Mouse (Mus musculus): ENCODE measurements at regions not wholly inside any gene's neighbourhood (a gene's known extent, or its start where the extent isn't known, plus 50 kb on each side); places are given as distances from the start of the nearest gene placed in this dataset.

DNA sequence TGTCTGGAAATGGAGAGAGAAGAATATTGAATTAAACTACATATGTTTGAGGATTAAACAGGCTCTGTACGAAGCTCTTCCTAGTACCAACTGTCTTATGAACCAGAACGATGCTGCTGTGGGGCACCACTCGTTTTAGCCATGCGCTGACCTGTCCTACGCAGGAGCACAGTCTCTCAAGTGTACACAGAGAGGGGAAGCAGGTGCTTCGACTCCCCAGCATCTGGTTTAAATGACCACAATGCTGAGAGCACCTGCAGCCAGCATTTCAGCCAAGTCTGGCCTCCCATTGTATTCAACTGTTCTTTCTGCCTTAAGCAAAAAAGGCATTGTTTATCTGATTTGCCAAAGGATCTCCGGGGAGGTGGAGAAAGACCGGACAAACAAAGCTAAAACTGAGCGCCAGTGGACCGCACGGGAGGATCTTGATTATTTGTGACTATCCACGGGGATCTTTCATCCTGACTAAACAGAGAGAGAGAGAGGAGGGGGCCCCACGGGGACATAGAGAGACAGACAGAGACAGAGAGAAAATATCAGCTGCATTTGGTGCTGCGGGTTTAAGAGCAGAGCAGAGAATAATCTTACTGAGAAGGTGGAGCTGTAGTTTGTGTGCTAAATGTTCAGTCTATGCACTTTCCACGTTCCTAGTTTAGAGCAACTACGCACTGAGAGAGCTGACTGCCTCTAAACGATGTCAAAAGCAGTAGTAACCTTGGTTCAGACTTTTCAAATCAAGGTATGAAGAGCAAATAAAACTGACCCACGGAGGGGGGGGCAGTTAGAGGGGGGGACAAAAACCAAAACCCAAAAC is 66.8 kb upstream of the Prep start:
- H3K36me3 ChIP-seq (ENCODE audit: control insufficient read depth, insufficient read depth, low read length): no peaks in the 10 kb centered on the region
- peak; percentile 48 for DNase-seq
- 18% methylated on average over 18 of the region's 18 CpGs for WGBS
- no peaks in the 10 kb centered on the region; the same call in 1 of the 2 replicates for H3K4me1 ChIP-seq (ENCODE audit: control insufficient read depth, insufficient read depth, low read length)
- no peaks in the 10 kb centered on the region for H3K27me3 ChIP-seq (replicated peaks; ENCODE audit: control insufficient read depth, insufficient read depth, low read length)
- peak overlapping the region; percentile 35 for H3K27ac ChIP-seq (ENCODE audit: insufficient read depth, low read depth, low read length)
- peak overlapping the region; percentile 12 for H3K4me3 ChIP-seq (ENCODE audit: insufficient read depth, low read depth, low read length)
- no peak for TF ChIP-seq POLR2A (IDR thresholded peaks at IDR 0.05; ENCODE audit: low read depth, low read length)
- TF ChIP-seq CTCF (conservative IDR thresholded peaks at IDR 0.05; ENCODE audit: insufficient read depth, insufficient read length, low read depth, low read length): no peak

DNA sequence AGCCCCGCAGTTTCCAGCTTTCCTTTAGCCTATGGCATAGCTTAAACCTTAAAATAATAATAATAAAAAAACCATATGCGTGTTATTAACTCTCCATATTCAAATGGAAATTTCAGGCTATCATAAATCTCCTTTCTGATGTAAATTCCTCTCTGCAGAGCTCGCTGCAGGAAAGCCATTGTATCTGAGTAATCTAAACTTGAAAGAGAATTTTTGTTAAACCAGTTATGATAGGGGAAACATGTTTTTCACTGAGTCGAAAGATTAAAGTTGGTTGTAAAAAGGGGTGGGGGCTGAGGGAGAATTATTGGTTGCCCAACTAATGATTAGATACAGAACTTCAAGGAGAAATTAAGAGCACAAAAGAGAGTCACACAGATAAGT is 69.1 kb upstream of the Prep start:
- no peak overlapping the region for H3K27ac ChIP-seq (ENCODE audit: insufficient read depth, low read depth, low read length)
- WGBS: 37% methylated on average over 4 of the region's 4 CpGs
- H3K27me3 ChIP-seq (replicated peaks; ENCODE audit: control insufficient read depth, insufficient read depth, low read length): no peaks in the 10 kb centered on the region
- H3K4me1 ChIP-seq (ENCODE audit: control insufficient read depth, insufficient read depth, low read length): no peaks in the 10 kb centered on the region; the same call in 1 of the 2 replicates
- no peaks in the 10 kb centered on the region for H3K36me3 ChIP-seq (ENCODE audit: control insufficient read depth, insufficient read depth, low read length)
- TF ChIP-seq CTCF (conservative IDR thresholded peaks at IDR 0.05; ENCODE audit: insufficient read depth, insufficient read length, low read depth, low read length) (no peak), POLR2A (IDR thresholded peaks at IDR 0.05; ENCODE audit: low read depth, low read length) (no peak)
- H3K4me3 ChIP-seq (ENCODE audit: insufficient read depth, low read depth, low read length): no peak overlapping the region
- no peak for DNase-seq

DNA sequence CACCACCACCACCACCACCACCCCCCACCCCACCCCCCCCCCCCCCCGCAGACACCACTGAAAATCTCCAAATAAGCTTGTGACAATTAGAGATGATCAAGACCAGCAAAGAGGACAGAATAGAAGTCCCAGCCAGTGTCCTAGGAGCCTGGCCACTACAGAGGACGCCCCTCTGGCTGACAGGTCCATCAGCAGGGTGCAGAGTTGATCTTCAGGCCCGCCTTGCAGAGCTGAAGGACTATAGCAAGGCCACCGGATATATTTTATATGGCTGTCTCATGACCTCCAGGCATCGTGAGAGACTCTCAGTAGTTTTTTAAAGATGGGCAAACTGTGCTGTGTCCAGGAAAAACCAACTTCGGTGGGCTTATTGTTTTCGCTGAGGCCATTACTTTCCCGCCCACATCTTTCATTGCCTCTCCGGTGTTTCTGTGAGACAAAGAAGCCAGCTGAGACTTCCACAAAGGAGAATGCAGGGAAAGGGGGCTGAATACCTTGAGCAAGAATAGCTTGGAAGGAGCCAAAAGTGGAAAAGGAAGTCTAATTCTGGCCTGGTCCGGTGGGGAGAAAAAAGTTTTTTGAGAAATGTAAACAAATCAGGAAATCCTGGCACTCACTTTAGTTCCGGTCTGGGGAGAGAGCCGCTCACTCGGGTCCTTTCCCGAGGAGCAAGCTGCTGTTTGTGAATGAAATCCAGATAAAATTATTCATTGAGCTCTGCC is 69.7 kb upstream of the Prep start:
- TF ChIP-seq CTCF (conservative IDR thresholded peaks at IDR 0.05; ENCODE audit: insufficient read depth, insufficient read length, low read depth, low read length) (no peak), POLR2A (IDR thresholded peaks at IDR 0.05; ENCODE audit: low read depth, low read length) (no peak)
- 29% methylated on average over 14 of the region's 14 CpGs for WGBS
- Histone ChIP-seq H3K36me3 (ENCODE audit: control insufficient read depth, insufficient read depth, low read length) (no peaks in the 10 kb centered on the region), H3K4me3 (ENCODE audit: insufficient read depth, low read depth, low read length) (no peak overlapping the region), H3K27me3 (replicated peaks; ENCODE audit: control insufficient read depth, insufficient read depth, low read length) (no peaks in the 10 kb centered on the region), H3K27ac (ENCODE audit: insufficient read depth, low read depth, low read length) (peak overlapping the region; percentile 66; the same call in 1 of the 2 replicates), H3K4me1 (ENCODE audit: control insufficient read depth, insufficient read depth, low read length) (no peaks in the 10 kb centered on the region; the same call in 1 of the 2 replicates)
- peak; percentile 82 for DNase-seq

DNA sequence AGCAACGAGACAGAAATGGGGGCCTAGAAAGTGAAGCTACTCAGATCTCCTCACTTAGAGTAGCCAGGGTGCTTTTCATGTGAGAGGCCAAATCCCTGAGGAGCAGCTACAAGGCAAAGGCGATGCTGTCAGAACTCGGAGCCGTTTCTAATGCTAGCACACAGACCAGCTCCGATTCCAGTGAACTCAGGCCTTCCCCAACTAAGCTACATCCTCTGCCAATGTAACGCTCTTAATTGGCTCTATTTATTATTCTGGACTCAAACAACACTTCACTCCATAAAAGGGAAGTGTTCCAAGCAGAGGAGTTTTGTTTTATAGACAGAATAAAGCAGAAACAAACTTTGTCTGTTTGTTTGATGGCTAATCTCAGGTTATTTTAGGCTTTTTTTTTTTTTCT is 71.2 kb upstream of the Prep start:
- TF ChIP-seq POLR2A (IDR thresholded peaks at IDR 0.05; ENCODE audit: low read depth, low read length) (no peak), CTCF (conservative IDR thresholded peaks at IDR 0.05; ENCODE audit: insufficient read depth, insufficient read length, low read depth, low read length) (no peak)
- Histone ChIP-seq H3K4me3 (ENCODE audit: insufficient read depth, low read depth, low read length) (no peak overlapping the region), H3K4me1 (ENCODE audit: control insufficient read depth, insufficient read depth, low read length) (no peaks in the 10 kb centered on the region; the same call in 1 of the 2 replicates), H3K36me3 (ENCODE audit: control insufficient read depth, insufficient read depth, low read length) (no peaks in the 10 kb centered on the region), H3K27me3 (replicated peaks; ENCODE audit: control insufficient read depth, insufficient read depth, low read length) (no peaks in the 10 kb centered on the region), H3K27ac (ENCODE audit: insufficient read depth, low read depth, low read length) (no peak overlapping the region)
- WGBS: 84% methylated on average over 6 of the region's 6 CpGs
- no peak for DNase-seq

DNA sequence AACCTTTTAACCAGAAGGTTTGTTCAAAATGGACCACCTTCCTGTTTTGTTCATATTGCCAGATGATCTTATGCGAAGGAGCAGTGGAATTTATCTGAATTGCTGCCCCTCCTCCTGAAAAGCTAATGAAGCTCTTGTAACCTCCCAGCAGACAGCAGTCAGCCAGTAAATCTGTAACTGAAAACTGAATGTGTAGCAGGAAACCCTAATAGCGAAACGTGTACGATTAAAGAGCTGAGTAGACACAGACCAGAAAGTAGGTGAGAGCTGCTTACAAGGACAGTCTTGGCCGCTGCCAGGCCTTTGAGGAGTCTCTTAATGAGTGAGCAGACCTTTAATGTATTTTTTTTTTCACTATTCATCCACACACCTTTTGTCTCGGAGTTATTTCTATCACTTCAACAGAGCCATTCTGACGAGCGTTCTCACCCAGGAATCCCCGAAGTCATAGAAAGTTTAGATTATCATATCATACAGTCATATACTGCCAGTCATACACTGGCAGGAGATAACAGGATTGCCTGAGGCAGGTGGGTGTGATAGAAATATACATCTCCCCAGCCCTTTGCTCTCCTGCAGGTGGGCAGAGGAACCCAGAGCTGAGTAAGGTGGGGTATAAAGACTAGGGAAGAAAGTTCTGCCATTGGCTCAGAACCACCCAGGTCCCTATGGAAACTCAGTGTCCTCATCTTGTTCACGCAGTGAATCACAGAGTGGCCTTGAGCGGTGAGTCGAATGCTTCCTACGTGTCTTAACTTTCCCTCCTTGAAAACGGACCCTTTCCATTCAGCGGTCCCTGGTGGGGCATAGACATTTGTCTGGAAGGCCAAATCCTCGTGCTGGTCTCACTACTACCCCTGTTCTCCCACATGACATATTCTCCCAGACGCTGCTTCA is 72.4 kb upstream of the Prep start:
- no peaks in the 10 kb centered on the region for H3K36me3 ChIP-seq (ENCODE audit: control insufficient read depth, insufficient read depth, low read length)
- H3K4me3 ChIP-seq (ENCODE audit: insufficient read depth, low read depth, low read length): no peak overlapping the region
- H3K27ac ChIP-seq (ENCODE audit: insufficient read depth, low read depth, low read length): peak overlapping the region; percentile 56; the same call in 1 of the 2 replicates
- no peaks in the 10 kb centered on the region; the same call in 1 of the 2 replicates for H3K4me1 ChIP-seq (ENCODE audit: control insufficient read depth, insufficient read depth, low read length)
- TF ChIP-seq CTCF (conservative IDR thresholded peaks at IDR 0.05; ENCODE audit: insufficient read depth, insufficient read length, low read depth, low read length) (no peak), POLR2A (IDR thresholded peaks at IDR 0.05; ENCODE audit: low read depth, low read length) (no peak)
- H3K27me3 ChIP-seq (replicated peaks; ENCODE audit: control insufficient read depth, insufficient read depth, low read length): no peaks in the 10 kb centered on the region
- no peak for DNase-seq
- WGBS: 76% methylated on average over 17 of the region's 17 CpGs

DNA sequence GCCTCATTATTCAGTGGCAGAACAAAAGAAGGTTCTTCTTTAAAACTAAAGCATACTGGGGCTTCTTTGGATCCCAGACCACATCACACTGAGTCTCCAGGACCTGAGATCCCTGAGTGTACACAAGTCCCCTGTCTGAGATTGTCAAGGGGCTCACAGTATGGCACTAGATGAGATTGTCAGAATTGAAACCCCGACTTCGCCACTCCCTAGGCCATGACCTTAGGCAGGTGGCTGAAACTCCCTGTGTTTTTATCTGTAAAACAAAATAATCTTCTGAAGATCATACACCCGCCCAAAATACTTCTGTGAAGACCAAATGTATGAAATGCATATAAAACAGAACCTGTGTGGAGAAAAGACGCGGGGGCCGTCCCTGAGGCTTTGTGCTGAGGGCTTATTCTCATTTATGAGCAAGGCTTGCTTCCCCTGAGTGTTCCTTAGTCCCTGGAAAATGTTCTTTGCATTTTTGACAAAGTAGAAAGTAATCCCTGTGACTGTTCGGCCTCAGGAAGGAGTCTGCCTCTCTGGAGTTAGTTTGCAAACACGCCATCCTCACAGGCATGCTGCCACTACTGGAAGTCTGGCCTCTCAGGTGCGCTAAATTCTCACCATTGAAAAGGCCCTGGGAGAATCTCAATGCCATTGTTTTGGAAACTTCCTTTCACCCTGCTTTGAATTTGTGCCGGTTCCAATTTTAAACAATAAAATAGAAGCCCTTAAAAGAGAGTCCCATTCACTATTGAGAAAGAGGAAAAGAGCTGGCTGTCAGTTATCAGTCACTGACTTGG is 73.3 kb upstream of the Prep start:
- TF ChIP-seq POLR2A (IDR thresholded peaks at IDR 0.05; ENCODE audit: low read depth, low read length) (no peak), CTCF (conservative IDR thresholded peaks at IDR 0.05; ENCODE audit: insufficient read depth, insufficient read length, low read depth, low read length) (no peak)
- WGBS: 80% methylated on average over 10 of the region's 10 CpGs
- H3K4me1 ChIP-seq (ENCODE audit: control insufficient read depth, insufficient read depth, low read length): no peaks in the 10 kb centered on the region; the same call in 1 of the 2 replicates
- H3K4me3 ChIP-seq (ENCODE audit: insufficient read depth, low read depth, low read length): no peak overlapping the region
- H3K27ac ChIP-seq (ENCODE audit: insufficient read depth, low read depth, low read length): no peak overlapping the region
- no peaks in the 10 kb centered on the region for H3K27me3 ChIP-seq (replicated peaks; ENCODE audit: control insufficient read depth, insufficient read depth, low read length)
- no peaks in the 10 kb centered on the region for H3K36me3 ChIP-seq (ENCODE audit: control insufficient read depth, insufficient read depth, low read length)
- DNase-seq: peak; percentile 62

All from kidney, adult 2 months (tissue).